Mouse (Mus musculus) testis, adult 2 months (tissue): ENCODE measurements around the gene Gucy2f.

ENCODE experiments used
- CTCF ChIP-seq: fragments of 200-500 bp; IDR thresholded peaks from 2 replicates; pipeline ENCODE4 v1.5.1; 2012; ENCODE audit warnings: low read depth, mild to moderate bottlenecking, inconsistent platforms, low read length, moderate library complexity; ENCODE audit not compliant: control insufficient read depth, insufficient read depth, insufficient replicate concordance
- POLR2A ChIP-seq: fragments of 200-500 bp; IDR thresholded peaks from 2 replicates; pipeline ENCODE4 v1.6.1; 2012; ENCODE audit warnings: low read depth, mild to moderate bottlenecking, inconsistent platforms, low read length, moderate library complexity; ENCODE audit not compliant: control insufficient read depth

- no peak for TF ChIP-seq POLR2A
- TF ChIP-seq CTCF, result peak; percentile 19; the same call in 1 of the 2 replicates
These were observed 7.6 kb downstream of the Gucy2f start for GRCm38 (mm10) chrX:142189023-142189703.
